Mouse (Mus musculus) embryo, embryonic 9.5 days (tissue): ENCODE data around the gene Fam43b.
"Not testable (repeated sequence)": the region's sequence is repeated elsewhere in the genome, so short reads cannot be mapped to it uniquely, and the experiment has no call there.

ENCODE experiments used
- DNase-seq: peaks from one replicate; pipeline ENCODE4 v3.0.0-alpha.2; 2017; ENCODE audit errors: extremely low spot score

Fam43b gene

DNA sequence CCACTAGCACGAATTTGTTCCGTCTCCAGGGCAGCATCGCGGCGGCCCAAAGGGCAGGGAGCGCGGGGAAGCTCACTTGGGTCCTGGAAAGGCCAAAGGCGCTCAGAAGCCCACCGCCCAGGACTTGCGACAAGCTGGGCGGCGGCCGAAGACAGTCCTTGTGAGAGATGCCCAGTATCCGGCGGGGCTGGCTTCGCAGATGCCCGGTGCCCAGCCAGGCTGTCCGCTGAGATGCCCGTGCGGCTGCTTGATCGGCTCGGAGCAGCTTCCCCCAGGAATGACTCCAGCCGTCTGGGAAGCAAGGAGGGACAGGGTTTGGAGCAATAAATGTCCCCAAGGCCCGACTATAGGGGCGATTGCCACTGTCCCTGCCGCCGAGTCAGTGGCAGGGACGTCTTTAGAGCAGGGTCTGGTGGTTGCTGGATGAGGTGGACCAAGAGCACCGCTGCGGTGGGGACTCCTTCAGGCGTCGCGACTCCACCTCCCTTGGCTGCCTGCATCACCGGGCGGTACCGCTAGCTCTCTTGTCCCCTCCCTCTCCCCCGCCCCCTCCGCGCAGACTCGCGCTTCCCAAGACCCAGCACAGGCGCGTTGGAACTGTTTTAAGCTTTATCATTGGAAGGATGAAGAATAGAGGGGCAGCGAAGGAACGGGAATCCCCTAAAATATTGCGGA is at the start of gene Fam43b:
TSS of gene Fam43b (minus strand) at position 558 of the 675 bp plus-strand sequence.
- peak; percentile 46 for DNase-seq

DNA sequence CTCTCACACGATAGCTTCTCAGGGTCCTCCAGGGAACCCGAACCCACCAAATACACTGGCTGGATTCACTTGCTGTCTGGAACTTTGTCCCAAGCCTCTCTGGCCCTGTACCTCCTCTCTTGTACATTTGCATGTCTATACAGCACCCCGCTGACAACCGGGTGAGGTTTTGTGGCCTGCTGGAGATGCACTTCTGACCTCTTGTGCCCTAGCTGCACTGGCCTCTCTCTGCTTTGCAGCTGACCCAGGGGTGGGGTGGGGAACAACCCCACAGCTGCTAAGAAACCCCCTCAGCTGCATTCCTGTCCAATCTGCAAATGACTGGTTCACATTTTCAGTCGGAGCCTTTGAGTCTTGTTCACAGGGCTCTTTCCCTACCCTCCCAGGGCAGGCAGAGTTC is 48.6 kb upstream of the Fam43b start:
- no peak for DNase-seq

DNA sequence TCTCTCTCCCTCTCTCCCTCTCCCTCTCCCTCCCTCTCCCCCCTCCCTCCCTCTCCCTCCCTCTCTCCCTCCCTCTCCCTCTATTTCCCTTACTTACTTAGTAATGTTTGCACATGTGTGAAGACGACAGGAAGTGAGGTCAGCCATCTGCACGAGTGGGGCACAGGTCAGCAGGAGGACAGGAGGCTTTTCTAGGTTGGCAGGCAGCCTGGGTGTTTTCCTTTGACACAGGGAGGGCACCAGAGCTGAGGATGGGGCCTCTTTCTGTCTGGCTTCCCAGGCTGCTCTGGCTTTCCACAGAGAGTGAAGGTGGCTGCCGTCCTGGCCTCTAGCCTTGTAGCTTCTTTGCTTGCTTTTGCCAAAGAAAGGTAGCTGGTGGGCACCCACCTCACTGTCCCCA is 43.7 kb upstream of the Fam43b start:
- DNase-seq = no peak

DNA sequence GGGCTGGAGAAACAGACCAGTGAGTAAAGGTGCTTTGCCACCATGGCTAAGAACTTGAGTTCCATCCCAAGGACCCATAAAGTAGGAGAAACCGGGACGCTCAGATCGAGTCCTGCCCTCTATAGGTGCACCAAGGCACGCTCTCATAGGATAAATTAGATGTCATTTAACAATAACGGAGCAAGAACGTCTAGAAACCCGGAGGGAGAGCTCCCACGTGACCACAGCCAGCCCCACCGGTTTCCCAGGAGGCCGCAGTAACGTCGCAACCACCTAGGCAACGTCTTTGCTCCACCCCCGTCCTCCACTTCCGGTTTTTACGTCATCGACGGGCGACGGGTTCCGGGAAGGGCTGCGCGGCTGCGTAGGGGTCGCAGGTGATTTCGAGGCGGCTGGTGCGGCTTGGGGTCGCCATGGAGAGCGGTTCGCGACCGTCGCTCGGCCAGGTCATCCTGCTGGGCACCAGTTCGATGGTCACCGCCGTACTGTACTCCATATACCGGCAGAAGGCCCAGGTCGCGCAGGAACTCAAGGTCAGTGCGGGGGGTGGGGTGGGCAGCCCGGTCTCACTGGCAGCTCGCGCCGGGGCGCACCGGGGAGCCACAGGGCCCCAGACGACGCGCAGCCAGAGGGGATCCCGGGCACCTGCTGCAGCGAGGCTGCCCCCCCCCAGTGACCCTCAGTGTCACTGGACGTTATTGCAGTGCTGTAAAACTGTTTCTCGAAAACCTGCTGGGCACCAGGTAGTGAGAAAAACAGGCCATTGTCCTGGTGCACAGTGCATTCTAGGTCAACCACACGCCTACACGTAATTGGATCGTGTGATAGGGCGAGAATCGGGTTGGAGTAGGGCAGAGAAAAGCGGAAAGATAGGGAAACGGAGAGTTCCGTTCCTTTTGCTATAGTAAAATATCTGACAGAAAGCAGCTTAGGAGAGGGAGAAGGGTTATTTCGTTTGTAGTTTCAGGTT is 38.3 kb upstream of the Fam43b start, which contains the start of gene Mul1:
TSS of gene Mul1 (plus strand) at position 325 of the 970 bp plus-strand sequence.
- DNase-seq = peak; percentile 98

DNA sequence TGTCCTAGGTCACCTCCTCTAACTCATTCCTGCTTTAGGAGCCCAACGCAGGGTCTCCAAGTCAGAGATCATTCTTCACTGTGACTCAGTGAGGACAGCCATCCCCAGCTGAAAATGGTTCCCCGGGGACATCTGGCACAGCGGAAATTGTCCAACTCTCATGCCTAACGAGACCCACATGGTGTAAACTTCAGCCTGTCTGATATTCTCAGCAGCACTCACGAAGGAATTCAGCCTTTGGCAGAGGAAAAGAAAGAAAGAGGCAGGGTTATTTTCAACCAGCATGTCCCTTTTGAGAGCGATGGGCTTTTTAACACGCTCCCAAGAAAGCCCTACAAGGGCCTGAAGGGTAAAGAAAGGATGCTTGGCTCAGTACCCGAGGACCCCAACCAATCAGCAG is 35.0 kb upstream of the Fam43b start:
- DNase-seq = no peak

DNA sequence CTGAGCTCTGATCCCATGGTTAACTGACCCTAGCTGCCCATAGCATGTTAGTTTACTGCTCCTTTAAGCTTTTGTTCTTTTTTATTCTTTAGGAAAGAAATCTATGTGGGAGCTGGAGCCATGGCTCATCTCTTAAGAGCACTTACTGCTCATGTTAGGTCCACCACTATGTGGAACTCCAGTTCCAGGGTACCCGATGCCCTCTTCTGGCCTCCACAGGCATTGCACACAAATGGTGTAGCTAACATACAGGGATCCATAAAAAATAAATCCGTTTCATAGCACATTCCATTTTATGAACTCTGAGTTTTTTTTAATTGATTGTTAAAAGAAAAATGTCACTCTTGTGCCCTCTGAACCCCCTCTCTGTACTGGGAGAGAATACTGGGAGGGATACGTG is 33.5 kb upstream of the Fam43b start:
- DNase-seq = no peak

DNA sequence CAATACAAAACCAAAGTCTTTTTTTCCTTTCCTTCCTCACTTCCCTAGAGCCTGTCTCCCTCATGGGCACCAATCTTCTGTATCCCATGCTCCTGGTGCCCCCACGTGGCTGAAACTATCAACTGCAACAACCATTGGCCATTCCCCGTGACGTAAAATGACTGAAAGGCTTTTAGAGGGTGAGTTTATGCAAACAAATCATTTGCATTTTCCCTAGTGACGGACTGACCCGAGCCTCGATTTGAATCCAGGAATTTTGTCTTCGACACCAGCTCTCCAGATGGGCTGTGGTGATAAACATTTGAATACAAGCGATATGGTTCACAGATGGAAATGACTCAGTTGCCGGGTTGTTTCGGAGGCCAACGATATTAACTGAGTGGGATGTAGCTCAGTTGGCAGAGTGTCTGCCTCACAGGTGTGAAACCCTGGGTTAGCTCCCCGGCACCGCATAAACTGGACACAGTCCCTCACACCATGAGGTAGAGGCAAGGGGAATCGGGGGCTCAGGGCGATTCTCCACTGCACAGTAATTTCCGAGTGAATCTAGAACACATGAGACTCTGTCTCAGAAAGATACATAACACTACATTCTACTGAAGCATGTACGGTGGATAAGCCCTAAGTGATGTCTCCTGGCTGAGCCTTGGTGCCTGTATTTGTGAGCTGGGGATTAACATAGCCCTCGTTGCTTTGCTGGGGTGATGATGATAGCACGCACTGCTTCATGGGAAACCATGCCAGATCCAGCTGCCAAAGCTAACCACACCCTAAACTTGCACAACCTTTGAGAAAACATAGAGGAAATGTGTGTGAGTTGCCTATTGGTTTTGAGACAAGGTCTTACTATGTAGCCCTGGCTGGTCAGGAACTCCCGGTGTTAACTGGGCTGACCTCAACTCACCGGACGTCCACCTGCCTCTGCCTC is 30.7 kb upstream of the Fam43b start:
- peak; percentile 76 for DNase-seq

DNA sequence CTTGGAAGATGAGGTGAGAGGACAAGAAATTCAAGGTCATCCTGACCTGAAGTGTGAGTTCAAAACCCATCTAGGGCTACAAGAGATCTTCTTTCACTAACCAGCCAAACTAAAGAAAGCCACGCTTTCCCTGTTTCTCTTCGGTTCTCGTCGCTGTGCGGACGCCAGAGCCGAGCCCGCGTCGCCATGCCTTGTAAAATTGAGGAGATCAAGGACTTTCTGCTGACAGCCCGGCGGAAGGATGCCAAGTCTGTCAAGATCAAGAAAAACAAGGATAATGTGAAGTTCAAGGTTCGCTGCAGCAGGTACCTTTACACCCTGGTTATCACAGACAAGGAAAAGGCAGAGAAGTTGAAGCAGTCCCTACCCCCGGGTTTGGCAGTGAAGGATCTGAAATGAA is 29.3 kb upstream of the Fam43b start:
- DNase-seq = not testable (repeated sequence)

DNA sequence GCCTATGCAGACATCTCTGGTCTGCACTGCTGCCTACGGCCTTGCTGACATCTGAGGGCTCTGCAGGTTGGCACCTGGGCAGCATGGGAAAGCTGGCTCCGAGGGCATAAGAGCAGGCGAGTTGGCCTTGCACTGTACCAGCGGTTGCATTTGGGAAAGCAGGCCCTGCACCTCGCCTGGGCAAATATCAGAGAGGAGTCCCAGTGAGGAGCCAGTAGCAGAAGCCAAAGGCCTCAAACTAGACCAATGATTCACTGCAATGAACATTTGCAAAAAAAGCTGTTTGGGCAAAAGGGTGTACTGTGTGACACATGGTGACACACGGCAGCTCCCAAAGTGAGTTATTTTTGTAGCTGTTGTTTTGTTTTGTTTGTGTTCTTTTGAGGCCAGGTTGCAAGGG is 28.7 kb upstream of the Fam43b start:
- no peak for DNase-seq

DNA sequence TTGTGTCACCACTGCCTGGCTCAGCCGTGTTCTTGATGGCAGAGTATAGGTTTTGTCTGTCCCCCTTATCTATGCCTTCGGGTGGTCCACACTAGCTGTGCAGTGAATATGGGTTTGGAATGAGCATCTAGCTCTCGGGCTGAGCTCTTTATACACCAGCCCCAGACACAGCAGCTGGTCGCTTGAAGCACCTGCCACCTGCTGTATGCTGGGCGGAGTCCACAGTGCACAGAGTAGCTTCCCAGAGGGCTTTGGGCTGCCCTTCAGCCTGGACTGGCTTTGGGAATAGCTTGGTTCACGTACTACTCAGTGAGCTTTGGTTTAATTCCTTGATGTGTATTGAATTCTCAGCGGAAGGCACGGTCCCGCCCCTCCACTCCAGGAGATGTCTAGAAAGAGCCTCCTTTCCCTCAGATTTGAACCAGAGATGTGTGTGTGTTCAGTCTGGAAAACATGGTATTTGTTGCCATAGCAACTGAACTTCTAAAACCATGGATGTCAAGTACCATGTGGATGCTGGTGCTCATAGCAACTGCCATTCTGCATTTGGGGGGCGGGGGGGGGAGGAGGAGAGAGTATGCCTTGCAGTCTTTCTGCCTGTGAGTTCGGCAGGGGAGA is 22.1 kb upstream of the Fam43b start:
- no peak for DNase-seq

DNA sequence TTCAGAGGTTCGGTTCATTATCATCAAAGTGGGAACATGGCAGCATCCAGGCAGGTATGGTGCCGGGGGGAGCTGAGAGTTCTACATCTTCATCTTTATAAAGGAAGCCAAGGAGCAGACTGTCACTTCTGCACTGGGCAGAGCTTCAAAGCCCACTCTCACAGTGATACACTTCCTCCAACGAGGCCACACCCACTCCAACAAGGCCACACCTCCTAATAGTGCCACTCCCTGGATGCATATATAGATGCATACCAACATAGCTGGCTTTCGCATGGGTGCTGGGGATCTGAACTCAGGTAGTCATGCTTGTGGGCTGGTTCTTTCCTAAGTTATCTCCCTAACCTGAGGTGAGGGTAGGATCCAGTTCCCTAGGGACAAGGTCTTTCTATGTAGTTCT is 21.6 kb upstream of the Fam43b start:
- DNase-seq = no peak

DNA sequence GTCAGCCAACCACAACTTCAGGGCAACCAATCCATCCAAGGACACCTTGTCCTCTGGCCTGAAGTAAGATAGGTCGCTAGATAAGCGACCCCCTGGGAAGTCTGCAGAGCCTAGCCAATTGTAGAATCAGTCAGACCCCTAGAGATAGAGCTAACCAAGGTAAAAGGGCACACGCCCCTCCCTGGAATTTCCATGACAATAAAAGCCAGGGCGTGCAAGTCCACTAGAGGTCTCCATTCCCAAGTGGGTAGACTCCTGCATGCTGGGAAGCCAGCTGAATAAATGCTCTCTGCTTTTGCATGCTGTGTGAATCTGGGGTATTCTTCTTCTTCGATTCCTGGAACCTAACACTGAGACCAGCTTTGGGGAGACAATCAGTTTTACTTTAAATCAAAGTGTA is 20.1 kb upstream of the Fam43b start:
- no peak for DNase-seq

DNA sequence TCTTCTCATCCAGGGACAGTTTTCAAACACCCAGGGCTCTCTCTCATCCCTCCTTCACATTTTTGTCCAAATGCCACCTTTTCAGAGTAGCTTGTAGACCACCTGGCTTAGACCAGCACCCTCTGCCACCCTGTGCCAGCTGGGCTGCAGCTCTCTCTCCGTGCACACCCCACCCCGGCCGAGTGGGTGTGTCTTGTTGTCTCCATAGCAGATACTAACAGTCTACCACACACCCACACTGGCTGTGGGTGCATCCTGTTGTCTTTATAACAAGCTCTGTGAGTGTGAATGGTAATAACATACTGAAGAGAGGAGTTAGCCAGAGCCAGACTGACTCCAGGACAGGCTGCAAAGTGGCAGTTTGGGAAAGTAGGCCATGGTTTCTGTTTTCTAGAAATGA is 19.7 kb upstream of the Fam43b start:
- DNase-seq = no peak

DNA sequence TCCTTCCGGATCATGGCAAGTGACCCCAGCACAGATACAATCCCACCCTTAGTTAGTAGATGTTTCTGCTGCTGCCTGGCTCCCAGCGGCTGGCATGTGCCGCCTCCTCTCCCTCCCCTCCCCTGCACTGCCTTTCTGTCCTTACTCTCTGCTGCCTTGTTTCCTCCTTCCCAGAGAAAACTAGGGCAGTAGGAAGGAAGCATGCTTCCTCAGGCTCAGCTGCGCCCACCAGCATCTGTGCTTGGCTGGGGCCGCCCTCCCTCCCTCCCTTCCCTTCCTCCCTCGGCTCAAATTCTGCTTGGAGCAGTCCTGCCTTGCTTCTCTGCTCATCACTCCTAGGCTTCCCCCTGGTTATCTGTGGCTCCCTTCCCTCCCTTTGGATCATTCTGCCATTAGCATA is 18.4 kb upstream of the Fam43b start:
- DNase-seq = no peak

DNA sequence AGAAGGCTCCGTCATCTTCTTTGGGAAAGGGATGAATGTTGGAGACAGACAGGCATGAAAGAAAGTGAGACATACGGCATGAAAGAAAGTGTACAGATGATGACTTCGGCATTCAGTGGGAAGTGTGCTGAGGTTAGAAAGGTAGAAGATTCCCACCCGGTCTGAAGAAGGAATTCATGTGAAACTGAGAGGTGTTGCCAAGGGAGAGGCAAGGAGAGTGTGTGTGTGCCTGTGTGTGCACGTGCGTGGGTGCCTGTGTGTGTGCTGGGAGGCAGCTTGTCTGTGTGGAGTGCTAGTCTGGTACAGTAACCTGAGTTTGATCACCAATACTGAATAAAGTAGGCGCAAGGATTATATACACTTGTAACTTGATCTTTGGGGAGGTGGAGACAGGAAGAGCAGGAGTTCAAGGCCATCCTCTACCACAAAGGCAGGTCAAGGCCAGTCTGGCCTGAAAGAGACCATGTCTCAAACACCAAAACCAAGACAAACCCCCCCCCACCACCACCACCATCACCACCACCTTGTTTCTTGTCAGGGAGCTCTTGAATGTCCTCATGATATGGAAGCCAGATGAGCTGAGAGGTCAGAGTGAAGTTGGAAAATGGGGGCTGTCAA is 15.3 kb upstream of the Fam43b start:
- no peak for DNase-seq

DNA sequence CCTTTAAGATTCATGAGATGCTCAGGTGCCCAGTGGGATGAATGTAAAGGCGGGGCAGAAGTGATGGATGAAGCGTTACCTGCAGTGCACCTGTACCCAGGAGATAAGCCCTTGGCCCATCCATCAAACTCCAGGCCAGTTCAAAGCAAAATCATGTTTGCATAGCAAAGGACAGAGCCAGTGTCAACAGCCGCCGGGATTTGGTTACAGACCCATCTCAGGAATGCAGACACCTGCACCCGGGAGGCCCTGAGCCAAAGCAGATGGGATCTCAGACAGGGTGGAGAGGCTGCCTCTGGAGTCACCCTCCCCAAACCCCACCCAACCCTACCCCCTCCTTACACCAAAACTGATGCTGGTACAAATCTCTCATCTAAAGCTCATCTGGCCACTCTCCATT is 14.7 kb upstream of the Fam43b start:
- DNase-seq = no peak

DNA sequence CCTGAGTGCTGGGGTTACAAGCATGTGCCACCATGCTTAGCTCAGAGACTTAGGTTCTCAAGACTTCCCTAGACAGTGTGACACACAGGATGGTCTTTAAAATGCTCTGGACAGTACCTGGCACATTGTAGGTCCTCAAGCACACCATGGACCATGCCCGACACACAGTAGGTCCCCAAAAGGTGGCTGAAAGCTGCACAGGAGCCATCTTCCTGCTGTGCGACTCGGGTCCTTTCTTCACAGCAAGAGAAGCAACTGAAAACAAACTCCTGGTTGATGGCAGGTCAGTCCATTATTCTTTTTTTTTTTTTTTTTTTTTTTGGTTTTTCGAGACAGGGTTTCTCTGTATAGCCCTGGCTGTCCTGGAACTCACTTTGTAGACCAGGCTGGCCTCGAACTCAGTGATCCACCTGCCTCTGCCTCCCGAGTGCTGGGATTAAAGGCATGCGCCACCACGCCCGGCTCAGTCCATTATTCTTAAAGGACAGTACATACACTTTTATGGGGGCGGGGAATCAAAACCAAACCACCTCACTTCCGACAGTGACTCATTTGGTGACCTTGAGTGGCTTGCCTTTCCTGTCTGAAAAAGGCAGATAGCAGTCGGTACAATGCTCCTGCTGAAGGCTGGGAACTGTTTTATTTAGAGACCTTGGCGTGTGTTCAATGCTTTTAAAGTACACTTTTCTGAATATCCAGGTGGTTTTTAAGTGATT is 11.3 kb upstream of the Fam43b start:
- no peak for DNase-seq

DNA sequence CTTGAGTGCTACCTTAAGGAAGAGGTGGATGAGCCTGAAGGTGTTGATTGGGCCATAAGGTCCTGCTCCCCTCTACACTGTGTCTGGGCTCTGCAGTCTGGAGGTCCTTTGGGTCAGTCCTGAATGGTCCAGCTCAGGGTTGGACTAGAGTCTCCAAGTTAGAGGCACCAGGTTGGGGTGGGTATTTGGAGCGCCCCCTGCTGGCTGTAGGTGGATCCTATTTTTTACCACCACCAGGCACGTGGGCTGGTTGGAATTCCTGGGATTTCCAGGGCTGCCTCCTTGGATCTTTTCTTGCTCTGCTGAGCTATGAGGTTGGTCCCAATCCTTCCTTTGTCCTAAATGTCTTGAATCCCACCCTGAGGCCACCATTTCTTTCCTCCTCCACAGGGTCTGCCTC is 8.5 kb upstream of the Fam43b start:
- DNase-seq = peak; percentile 29

DNA sequence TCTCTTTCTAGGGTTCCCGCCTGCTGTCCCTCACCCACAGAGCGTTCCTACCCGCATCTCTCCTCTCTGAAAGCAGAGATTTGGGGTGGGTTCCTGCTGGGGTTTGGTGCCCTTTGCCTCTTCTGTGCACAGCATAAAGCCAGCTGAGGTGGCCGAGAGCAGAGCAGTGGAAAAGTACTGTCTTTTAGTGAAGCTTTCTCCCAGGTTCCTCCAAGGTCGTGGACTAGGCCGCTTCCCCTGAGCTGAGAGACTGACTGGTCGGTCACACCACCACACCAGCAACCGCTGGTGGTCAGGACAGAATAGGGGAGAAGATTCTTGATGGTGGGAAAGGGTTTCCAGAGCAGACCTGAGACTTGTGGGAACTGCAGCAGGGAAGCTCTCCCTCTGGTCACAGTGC is 383 bp upstream of the Fam43b start:
- DNase-seq = no peak
